Mouse (Mus musculus) frontal cortex, postnatal 36 days (tissue): ENCODE data around the gene Aqp11.

Source experiments
- DNase-seq, 2 experiments: peaks; one replicate each; pipeline ENCODE4 v3.0.0; 2022; ENCODE audit warnings: low spot score in 2 of 2

Gene Aqp11

DNA sequence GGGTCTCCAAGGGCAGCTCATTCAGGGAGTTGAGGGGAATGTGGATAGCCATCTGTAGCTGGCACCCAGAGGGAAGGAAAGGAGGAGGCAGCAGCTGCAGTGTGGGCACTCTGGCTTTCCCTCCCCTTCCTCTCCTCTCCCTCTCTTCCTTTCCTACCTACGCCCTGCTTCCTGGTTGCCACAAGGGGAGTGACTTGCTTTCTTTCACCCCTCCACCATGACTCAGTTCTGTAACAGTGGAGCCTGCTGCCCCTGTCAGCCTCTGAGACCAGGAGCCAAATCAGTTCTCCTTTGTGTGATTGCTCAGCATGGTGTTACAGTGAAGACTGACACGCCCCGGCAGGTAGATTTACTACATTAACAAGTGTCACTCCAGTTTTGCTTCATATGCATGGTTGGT lies 28.9 kb downstream of the Aqp11 start:
- DNase-seq, result peak in 1 of 2 experiments; percentile 43

- no peak for DNase-seq
Observed at GRCm38 (mm10) chr7:97707809-97708208, 30.3 kb downstream of the Aqp11 start.

DNA sequence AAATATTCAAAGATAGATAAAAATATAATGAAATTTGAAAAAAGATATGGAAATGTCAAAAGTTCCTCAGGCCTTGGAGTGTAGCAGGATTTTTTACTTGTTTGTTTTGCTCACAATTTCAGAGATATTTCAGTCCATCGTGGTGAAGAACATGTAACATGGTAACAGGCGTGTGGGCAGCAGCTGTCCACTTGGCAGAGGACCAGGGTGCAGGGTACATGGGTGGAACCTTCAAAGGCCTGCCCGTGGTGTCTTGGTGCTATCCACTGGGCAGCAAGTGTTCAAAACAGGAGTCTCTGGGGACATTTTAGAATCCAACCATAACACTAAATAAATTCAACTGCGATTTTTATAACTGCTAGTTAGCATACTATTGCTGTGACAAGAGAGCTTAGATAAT lies 31.0 kb downstream of the Aqp11 start:
- no peak for DNase-seq

DNA sequence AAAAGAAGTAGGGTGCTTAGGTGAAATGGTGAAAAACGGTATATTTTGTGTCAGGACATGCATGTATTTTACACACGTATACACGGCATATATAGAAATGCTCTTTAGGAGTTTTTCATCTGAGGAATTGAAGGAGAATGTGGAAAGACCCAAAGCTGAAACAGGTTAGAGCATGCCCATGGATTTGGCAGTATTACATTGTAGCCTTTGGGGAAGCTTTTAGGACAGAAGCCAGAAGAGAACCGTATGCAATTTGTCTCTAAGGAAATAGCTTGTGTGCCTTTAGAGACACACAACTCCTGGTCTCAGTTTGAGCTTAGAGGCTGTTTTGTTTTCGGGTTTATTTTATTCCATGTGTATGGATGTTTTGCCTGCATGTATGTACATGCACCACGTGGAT lies 37.0 kb downstream of the Aqp11 start:
- DNase-seq, result no peak

DNA sequence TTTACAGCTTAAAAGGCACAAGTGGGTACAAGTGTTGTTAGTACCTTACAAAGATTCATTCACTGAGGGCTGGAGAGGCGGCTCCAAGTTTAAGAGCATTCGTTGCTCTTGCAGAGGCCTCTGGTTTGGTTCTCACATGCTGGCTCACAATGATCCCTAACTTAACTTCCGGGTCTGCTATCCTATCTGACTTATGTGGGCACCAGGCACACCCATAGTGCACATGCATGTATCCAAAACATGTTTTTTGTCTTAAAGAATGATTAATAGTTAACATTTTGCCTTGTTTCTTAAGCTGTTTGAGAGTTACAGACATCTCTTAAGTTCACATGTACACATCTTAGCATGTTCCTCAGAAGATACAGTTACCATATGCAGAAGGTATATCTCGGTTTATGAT lies 37.9 kb downstream of the Aqp11 start:
- no peak for DNase-seq

DNA sequence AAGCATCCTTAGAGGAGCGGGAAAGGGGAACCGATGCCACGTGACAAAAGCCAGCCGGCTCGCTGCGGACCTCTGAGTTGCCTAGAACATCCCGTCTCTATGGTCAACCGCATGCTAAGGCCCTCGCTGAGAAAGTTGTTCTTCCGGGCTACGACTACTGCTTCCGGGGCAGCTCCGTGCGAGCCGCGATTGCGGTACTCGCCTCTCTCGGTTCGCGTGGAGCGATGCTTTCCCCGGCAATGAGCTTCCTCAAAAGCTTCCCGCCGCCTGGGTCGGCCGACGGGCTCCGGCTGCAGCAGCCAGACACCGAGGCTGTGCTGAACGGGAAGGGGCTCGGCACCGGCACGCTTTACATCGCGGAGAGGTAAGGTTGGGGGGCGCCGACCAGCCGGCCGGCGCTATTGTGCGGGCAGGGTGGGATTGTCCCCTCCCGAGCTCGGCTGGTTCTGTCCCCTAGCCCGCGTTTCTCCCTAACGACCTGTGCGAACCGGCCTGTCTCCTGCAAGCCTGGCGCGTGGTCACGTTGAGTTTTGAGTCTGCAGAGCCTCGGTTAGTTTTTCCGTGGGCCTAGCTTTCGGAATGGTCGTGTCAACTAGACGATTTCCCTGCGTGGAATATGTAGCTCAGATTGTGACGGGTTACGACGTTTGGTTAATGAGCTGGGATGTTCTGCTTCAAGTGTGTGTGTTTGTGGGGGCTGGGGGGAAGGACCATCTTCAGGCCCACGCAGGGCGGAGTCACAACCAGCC lies 41.4 kb downstream of the Aqp11 start, which contains the start of gene Clns1a:
TSS of gene Clns1a (plus strand) at position 129 of the 749 bp plus-strand sequence.
- peak; percentile 94 for DNase-seq

- no peak for DNase-seq
Observed at GRCm38 (mm10) chr7:97696133-97696505, 42.0 kb downstream of the Aqp11 start.

DNA sequence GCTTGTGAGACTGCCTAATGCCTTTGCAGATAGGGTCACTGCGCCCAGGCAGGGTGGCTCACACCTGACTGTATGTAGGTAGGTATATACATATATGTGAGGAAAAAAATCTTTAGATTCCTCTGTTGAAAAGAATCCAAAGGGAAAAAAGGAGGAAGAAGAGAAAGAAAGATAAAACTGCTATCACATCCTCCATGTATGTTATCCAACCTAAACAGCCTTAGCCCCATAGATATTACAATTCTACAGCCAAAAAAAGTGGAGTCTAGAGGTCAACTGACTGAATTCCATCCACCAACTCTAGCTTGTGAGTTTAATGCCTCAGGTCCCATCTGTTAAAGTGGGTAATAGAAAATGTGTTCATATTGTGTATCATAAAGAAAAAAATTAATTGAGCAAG lies 42.6 kb downstream of the Aqp11 start:
- DNase-seq, result no peak

DNA sequence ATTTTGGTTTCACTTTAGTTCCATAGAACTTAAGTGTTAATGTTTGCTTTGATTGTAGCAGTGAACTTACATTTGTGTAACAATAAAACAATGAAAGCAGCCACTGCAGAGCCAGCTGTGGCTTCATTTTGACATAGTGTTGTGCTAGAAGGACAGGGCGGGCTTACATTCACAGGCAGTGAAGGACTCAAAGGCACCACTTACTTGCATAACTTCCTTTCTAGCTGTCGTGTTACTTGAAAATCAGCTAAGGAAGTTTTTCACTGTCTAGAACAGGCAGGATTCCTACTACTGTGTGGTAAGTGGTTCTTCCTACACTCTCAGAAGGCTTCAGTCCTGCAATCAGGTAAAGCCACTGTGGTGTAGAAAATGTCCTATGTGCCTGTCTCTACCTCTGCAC lies 50.3 kb downstream of the Aqp11 start:
- DNase-seq, result no peak

DNA sequence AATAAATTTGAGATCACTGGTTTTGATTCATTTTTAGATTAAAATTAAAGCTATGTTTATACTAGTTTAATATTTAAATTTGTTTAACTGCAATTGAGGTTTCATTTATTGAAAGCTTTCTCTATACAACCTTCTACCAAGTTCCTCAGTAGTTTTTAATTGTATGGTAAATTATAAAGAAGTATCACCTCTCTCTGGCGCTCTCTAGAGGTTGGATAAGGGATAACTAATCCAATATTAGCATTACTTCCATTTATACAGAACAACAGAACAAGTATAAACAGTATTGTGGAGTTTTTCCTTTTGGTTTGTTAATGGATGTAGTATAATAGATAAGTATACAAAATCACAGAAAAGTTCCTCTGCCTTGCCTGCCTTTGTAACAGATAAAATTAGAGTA lies 58.9 kb downstream of the Aqp11 start:
- DNase-seq, result no peak
